Mouse (Mus musculus) limb, embryonic 14.5 days (tissue): ENCODE results near the gene Praf2. TPM values are rescaled to one million over a fixed set of nuclear protein-coding genes. Genes with fewer than 3 reads are reported as not detected.
"Not testable (repeated sequence)": the region's sequence is repeated elsewhere in the genome, so short reads cannot be mapped to it uniquely, and the experiment has no call there.

Experiments
- ATAC-seq: fragments of 200-750 bp; cut with Nextera tagmentation; 2 replicates; pipeline ENCODE4 v1.8.0; 2017; ENCODE audit warnings: low read depth, moderate number of reproducible peaks, moderate TSS enrichment; ENCODE audit not compliant: low FRiP score
- DNase-seq: peaks from one replicate; pipeline ENCODE4 v3.0.0-alpha.2; 2015; ENCODE audit warnings: low spot score
- H3K27ac ChIP-seq: fragments of 300-500 bp; sonication (generic); replicated peaks from 2 replicates; pipeline ENCODE4 v1.5.1; 2014; ENCODE audit warnings: low read depth, mild to moderate bottlenecking, low read length, moderate library complexity, mixed read lengths
- H3K27me3 ChIP-seq: fragments of 300-500 bp; sonication (generic); 2 replicates; pipeline ENCODE4 v1.6.1; 2014; ENCODE audit warnings: low read length, mixed read lengths; ENCODE audit not compliant: control insufficient read depth, insufficient read depth
- H3K36me3 ChIP-seq: fragments of 300-500 bp; sonication (generic); 2 replicates; pipeline ENCODE4 v1.6.1; 2014; ENCODE audit warnings: mild to moderate bottlenecking, low read length, moderate library complexity, mixed read lengths; ENCODE audit not compliant: control insufficient read depth, insufficient read depth
- H3K4me1 ChIP-seq: fragments of 300-500 bp; sonication (generic); 2 replicates; pipeline ENCODE4 v1.6.1; 2014; ENCODE audit warnings: antibody characterized with exemption, low read length, mixed read lengths; ENCODE audit not compliant: control insufficient read depth, insufficient read depth
- H3K4me2 ChIP-seq: fragments of 300-500 bp; sonication (generic); replicated peaks from 2 replicates; pipeline ENCODE4 v1.6.1; 2014; ENCODE audit warnings: low read depth, mild to moderate bottlenecking, low read length, moderate library complexity; ENCODE audit not compliant: severe bottlenecking
- H3K4me3 ChIP-seq: fragments of 300-500 bp; sonication (generic); replicated peaks from 2 replicates; pipeline ENCODE4 v1.5.1; 2014; ENCODE audit warnings: low read length
- H3K9ac ChIP-seq: fragments of 300-500 bp; sonication (generic); 2 replicates; pipeline ENCODE4 v1.6.1; 2014; ENCODE audit warnings: mild to moderate bottlenecking, low read depth, low read length, moderate library complexity; ENCODE audit not compliant: severe bottlenecking
- H3K9me3 ChIP-seq: fragments of 300-500 bp; sonication (generic); 2 replicates; pipeline ENCODE4 v1.6.1; 2016; ENCODE audit warnings: low read length; ENCODE audit not compliant: control insufficient read depth
- POLR2A ChIP-seq: fragments of 200-500 bp; IDR thresholded peaks from 2 replicates; pipeline ENCODE4 v1.8.0; 2012; ENCODE audit warnings: inconsistent platforms, mild to moderate bottlenecking, moderate library complexity, borderline replicate concordance; ENCODE audit not compliant: insufficient read depth, insufficient read length; ENCODE audit errors: extremely low read depth
- WGBS: fragments of 180-500 bp; shearing (Covaris S2); extraction: QIAGEN DNeasy Blood & Tissue Kit; methylation state at CpG from one replicate; pipeline ENCODE4 v1.1.7; 2014; 5-methylcytosine and 5-hydroxymethylcytosine counted together
- polyA plus RNA-seq, 2 experiments: library from polyadenylated mRNA; depleted of rRNA in 1 of 2; stranded (reverse) in 1 of 2; unstranded in 1 of 2; fragments of >200 nt; fragmentation: Nextera tagmentation in 1 of 2; extraction: Ambion mirVana in 1 of 2; gene quantifications; 2 replicates each; pipeline versions ENCODE4 v1.2.1 to v1.2.3; 2012 to 2014

Praf2 gene
- polyA plus RNA-seq, 2 experiments: 83.7 to 89.4 TPM

DNA sequence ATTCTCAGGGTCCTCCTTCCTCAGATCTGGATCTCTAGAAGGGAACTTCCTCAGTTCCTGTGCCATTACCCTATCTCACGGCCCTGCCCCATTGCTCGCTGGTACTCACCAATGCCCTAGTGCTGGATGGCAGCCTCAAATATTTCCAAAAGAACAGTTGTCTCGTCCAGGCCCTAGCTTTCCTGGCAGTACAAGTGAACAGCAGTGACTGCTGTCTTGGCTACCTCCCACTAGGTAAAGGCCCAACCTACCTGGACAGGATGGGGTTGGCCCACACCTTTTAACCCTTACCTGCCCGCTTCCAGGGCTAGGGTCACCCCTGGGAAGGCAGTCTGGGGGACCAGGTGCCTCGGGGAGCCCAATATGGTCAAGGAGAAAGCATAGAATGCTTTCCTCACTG, 12.9 kb downstream of the Praf2 start:
- Histone ChIP-seq H3K4me2 (no peak overlapping the region), H3K4me3 (no peak overlapping the region), H3K9ac (no peak overlapping the region), H3K4me1 (no peaks in the 10 kb centered on the region), H3K27ac (no peak overlapping the region), H3K36me3 (no peaks in the 10 kb centered on the region), H3K9me3 (no peaks in the 10 kb centered on the region), H3K27me3 (no peaks in the 10 kb centered on the region)
- ATAC-seq: no peak
- WGBS: 70% methylated on average over 5 of the region's 5 CpGs
- no peak for DNase-seq
- TF ChIP-seq POLR2A: no peak

DNA sequence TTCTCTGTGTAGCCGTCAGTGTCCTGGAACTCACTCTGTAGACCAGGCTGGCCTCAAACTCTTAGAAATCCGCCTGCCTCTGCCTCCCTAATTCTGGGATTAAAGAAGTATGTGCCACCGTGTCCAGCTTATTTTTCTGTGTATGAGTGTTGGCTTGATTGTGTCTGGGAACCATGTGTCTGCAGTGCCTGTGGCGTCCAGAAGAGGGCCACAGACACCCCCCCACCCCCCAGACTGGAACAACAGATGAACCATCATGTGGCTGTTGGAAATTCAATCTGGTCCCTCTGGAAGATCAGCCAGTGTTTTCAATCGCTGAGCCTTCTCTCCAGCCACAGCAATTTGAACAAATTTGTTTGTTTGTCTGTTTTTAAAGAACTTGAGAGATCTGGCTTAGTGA, 15.2 kb downstream of the Praf2 start:
- H3K27me3 ChIP-seq: no peaks in the 10 kb centered on the region
- no peak overlapping the region for H3K27ac ChIP-seq
- no peaks in the 10 kb centered on the region for H3K9me3 ChIP-seq
- no peaks in the 10 kb centered on the region for H3K36me3 ChIP-seq
- TF ChIP-seq POLR2A: no peak
- no peak for ATAC-seq
- no peaks in the 10 kb centered on the region for H3K4me1 ChIP-seq
- 56% methylated on average over 5 of the region's 5 CpGs for WGBS
- H3K4me3 ChIP-seq: no peak overlapping the region
- DNase-seq: no peak
- no peak overlapping the region for H3K4me2 ChIP-seq
- no peak overlapping the region for H3K9ac ChIP-seq

DNA sequence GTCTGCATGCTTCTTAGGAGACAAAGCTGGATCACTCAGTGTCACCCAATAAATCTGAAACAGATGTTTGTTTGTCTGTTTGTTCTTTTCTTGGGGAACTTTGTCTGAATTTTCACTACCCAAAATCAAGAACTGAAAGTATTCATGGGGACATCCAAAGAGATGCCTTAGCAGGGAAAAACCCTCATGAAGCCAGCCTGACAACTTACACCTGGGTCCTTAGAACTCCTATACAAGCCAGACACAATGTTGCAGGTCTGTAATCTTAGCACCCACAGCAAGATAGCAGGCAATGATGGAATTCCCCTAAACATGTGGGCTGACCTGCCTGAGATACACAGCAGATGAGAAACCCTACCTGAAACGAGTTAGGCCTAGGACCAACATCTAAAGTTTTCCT, 16.7 kb downstream of the Praf2 start:
- H3K4me3 ChIP-seq: no peak overlapping the region
- H3K9me3 ChIP-seq: no peaks in the 10 kb centered on the region
- TF ChIP-seq POLR2A: no peak
- H3K4me1 ChIP-seq: no peaks in the 10 kb centered on the region
- no peak overlapping the region for H3K27ac ChIP-seq
- ATAC-seq (no peak), DNase-seq (no peak)
- no peaks in the 10 kb centered on the region for H3K36me3 ChIP-seq
- WGBS: 54% methylated on average over 1 of the region's 1 CpGs
- no peaks in the 10 kb centered on the region for H3K27me3 ChIP-seq
- no peak overlapping the region for H3K4me2 ChIP-seq
- no peak overlapping the region for H3K9ac ChIP-seq

DNA sequence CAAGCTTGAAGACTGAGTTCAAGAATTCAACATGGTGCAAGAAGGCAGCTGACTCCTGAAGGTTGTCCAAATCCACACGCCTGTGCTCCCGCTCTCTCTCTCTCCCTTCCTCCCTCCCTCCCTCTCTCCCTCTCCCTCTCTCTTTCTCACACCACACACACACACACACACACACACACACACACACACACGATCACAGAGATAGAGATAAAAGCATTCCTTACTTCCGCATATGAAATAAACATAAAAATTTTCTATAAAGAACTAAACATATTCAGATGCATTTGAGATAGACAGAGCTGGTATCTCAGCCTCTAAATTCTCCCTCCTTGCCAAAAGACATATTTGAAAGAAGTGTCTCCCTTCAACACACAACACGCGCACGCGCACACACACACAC, 17.2 kb downstream of the Praf2 start:
- H3K9ac ChIP-seq: no peak overlapping the region
- TF ChIP-seq POLR2A: no peak
- H3K4me2 ChIP-seq: no peak overlapping the region
- no peaks in the 10 kb centered on the region for H3K9me3 ChIP-seq
- ATAC-seq: no peak
- H3K4me3 ChIP-seq: no peak overlapping the region
- 86% methylated on average over 8 of the region's 8 CpGs for WGBS
- H3K4me1 ChIP-seq: no peaks in the 10 kb centered on the region
- H3K36me3 ChIP-seq: no peaks in the 10 kb centered on the region
- H3K27me3 ChIP-seq: no peaks in the 10 kb centered on the region
- DNase-seq: no peak
- no peak overlapping the region for H3K27ac ChIP-seq

DNA sequence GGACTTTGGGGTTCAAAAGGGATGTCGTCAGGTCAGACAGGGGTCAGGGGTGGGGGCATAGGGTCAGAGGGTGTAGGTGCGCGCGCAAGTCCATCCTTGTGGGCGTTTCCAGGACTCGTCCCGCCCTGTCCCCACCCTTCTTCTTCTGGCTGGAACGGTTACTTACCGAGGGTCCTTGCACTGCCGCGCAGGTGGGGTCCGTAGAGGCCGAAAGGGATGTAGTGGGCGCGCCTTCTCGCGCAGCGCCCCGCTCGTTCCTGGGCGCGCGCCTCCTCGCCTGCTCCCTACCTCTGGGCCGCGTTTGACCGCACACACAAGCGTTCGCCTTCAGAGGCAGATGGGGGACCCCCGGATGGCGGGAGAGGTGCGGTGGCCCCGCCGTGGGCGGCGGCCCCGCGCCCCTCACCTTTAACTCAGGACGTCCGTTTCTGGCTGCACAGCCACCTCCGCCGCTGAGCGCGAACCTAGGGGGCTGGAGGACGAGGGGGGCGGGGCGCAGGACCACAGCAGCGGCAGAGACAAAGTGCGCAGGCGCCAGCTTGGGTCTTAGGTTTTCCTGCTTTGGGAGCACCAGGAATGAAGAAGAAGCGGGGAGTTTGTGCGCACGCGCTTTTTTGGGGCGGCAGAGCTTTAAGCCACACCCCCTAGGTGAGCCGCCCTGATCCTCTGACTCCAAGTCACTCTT, 22.3 kb downstream of the Praf2 start, which contains the start of gene Ccdc120:
Ccdc120 (minus strand) TSS at position 474 of the 685 bp plus-strand sequence.
- peak within 1 kb of the TSS; percentile 50 for H3K4me2 ChIP-seq
- peak within 1 kb of the TSS; percentile 62 for H3K4me3 ChIP-seq
- peak; percentile 90 for ATAC-seq
- WGBS: 11% methylated on average over 40 of the region's 56 CpGs
- peak; percentile 91 for DNase-seq
- H3K27ac ChIP-seq: no peak within 1 kb of the TSS
- no peaks in the 10 kb centered on the region for H3K36me3 ChIP-seq
- no peak for TF ChIP-seq POLR2A
- H3K9ac ChIP-seq: peak within 1 kb of the TSS; percentile 62
- H3K27me3 ChIP-seq: no peaks in the 10 kb centered on the region
- H3K4me1 ChIP-seq: no peaks in the 10 kb centered on the region
- no peaks in the 10 kb centered on the region for H3K9me3 ChIP-seq

DNA sequence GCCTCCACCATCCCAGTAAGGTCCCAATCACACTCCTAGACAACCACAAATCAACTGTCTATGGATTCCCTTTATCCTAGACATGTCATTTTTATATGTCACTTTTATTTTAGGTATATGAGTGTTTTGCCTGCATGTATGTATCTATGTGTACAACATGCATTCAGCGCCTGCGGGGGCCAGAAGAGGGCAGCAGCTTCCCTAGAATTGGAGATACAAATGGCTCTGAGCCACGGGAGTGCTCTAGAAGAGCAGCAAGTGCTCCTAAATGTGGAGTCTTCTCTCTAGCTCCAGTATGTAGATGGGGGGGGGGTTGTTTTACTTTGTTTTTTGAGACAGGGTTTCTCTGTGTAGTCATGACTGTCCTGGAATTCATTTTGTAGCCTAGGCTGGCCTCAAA, 25.4 kb downstream of the Praf2 start:
- H3K4me2 ChIP-seq, ATAC-seq, H3K9ac ChIP-seq, H3K27ac ChIP-seq, H3K9me3 ChIP-seq, H3K4me1 ChIP-seq, DNase-seq, H3K4me3 ChIP-seq, H3K27me3 ChIP-seq, H3K36me3 ChIP-seq: not testable (repeated sequence)
- 18% methylated on average over 3 of the region's 3 CpGs for WGBS
